Mouse (Mus musculus) brain, embryonic 14.5 days (tissue): Measurements from ENCODE around the gene Cul4b. TPM values are rescaled to one million over a fixed set of nuclear protein-coding genes. Genes with fewer than 3 reads are reported as not detected.
A peak's percentile ranks its signal among the peaks of the same experiment; 100 is the strongest.

Experiments
- DNase-seq: peaks from one replicate; pipeline ENCODE4 v3.0.0-alpha.2; 2011; ENCODE audit warnings: low read depth
- CTCF ChIP-seq: fragments of 200-500 bp; IDR thresholded peaks from 2 replicates; pipeline ENCODE4 v1.5.1; 2012; ENCODE audit warnings: inconsistent platforms, mild to moderate bottlenecking, moderate library complexity, borderline replicate concordance; ENCODE audit not compliant: insufficient read depth, insufficient read length; ENCODE audit errors: extremely low read depth
- POLR2A ChIP-seq: fragments of 200-500 bp; IDR thresholded peaks from 2 replicates; pipeline ENCODE4 v1.6.1; 2012; ENCODE audit warnings: mild to moderate bottlenecking, inconsistent platforms, borderline replicate concordance; ENCODE audit not compliant: poor library complexity, insufficient read depth, insufficient read length, severe bottlenecking; ENCODE audit errors: extremely low read depth
- polyA plus RNA-seq: library from polyadenylated mRNA; depleted of rRNA; stranded (reverse); fragments of >200 nt; gene quantifications from 2 replicates; pipeline ENCODE4 v1.2.3, GENCODE M21; 2012; rRNA removed

Gene Cul4b
- 15.7 and 19.6 TPM in 2 replicates for polyA plus RNA-seq

- TF ChIP-seq POLR2A (no peak), CTCF (no peak)
- no peak for DNase-seq
Observed at GRCm38 (mm10) chrX:38576078-38576477, at the start of gene Cul4b. Gene Cul4b, minus strand, starts transcription at chrX:38576196.

GRCm38 (mm10) chrX:38600995-38601369 is 25.0 kb upstream of the Cul4b start:
- TF ChIP-seq CTCF (no peak), POLR2A (no peak)
- peak; percentile 66 for DNase-seq

- DNase-seq = peak; percentile 97
- TF ChIP-seq CTCF = no peak
- no peak for TF ChIP-seq POLR2A
Observed at GRCm38 (mm10) chrX:38600177-38600994, 24.4 kb upstream of the Cul4b start, which contains the start of gene Mcts1. Gene Mcts1, plus strand, starts transcription at chrX:38600578.

DNA sequence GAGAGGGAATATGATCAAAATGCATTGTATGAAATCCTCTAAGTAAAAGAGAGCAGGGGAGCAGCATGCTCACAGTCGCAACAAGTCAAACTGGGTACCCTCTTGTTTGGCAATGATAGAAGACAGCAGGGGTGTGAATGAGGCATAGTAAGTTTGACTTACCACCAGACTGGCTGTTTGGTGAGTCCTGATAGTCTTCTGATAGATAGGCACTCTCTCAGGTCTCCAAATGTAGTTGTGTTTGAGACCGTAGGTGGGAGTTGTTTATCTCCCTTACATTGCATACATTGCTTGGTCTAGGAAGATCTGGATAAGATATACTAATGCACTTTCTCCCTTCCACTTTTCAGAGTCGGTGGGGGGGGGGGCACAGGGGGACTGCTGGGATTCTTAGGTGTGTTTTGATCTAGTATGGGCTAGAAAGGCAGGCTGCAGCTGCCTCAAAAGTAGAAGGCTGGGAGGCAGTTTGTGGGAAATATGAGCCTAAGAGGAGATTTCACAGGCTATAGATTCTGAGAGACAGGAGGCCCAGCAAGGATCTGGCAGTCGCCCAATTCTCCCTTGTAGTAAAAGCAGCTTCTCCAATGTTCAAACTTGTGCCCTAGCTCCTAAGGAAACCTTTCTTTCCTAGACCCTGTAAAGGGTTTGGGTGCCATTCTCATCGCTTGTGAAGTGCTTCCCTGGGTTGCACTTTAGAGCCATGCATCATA is 17.3 kb upstream of the Cul4b start:
- TF ChIP-seq CTCF (no peak), POLR2A (no peak)
- DNase-seq = peak; percentile 45

DNA sequence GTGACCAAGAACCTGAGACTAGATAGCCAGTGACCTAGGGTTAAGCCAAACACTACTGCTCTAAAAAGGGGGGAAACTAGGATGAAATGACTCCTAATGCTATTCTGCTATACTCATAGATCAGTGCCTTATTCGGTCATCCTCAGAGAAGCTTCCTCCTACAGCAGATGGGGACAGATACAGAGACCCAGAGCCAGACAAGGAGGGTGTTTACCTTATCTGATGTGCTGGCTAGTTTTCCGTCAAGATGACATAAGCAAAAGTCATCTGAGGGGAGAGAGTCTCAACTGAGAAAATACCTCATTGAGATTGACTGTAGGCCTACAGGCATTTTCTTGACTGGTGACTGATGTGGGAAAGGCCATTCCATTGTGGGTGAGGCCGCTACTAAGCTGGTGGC is 15.8 kb upstream of the Cul4b start:
- no peak for DNase-seq
- TF ChIP-seq CTCF (no peak), POLR2A (no peak)

DNA sequence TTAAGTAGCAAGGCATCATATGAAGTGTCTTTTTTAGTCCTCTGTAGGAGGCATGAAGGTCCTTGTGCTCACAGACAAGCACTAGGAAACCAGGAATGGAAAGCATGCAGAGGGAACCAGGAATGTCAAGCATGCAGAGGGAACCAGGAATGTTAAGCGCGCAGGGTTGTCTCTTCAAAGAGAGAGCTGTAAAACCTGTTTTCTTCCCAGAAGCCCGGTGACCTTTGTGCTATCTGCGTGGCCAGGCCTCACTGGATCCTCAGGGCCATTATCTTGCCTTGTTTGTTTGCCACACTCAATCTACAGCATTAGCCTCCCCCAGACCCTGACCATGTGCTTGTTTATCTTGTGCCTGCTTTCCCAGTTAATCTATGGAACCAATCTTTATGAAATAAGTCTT is 13.8 kb upstream of the Cul4b start:
- no peak for DNase-seq
- TF ChIP-seq CTCF (no peak), POLR2A (no peak)

DNA sequence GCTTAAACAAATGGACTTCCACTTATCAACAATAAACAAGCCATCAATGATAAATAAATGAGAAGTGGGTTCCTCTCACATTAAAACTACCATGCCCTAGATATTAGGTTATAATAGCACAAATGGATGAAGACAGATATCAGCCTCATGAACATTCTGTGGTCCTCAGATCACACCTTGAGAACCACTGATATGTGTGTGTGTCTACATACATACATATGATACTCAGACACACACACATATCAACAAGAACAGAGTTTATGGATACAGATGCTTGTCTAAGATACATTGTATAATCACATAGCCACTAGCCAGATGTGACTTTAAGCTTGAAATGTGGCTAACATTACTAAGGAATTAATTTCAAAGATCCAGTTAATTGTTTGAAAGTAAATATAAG is 7.3 kb upstream of the Cul4b start:
- no peak for DNase-seq
- TF ChIP-seq CTCF (no peak), POLR2A (no peak)

DNA sequence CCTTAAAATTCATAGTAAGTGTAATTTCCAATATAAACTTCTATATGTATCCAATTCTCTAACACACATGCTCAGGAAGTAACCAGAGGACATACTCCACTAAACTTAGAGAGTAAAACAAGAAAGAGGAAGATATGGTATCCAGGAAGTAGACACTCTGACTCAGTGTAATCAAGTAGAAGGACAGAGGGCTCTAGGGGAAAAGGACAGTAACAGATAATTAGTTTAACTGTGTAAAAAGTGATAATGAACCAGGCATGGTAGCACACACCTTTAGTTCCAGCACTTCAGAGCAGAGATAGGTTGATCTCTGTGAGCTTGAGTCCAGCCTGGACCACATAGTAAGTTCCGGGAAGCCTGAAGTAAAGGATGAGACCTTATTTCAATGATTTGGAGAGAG is 5.1 kb upstream of the Cul4b start:
- DNase-seq = no peak
- TF ChIP-seq CTCF (no peak), POLR2A (no peak)

DNA sequence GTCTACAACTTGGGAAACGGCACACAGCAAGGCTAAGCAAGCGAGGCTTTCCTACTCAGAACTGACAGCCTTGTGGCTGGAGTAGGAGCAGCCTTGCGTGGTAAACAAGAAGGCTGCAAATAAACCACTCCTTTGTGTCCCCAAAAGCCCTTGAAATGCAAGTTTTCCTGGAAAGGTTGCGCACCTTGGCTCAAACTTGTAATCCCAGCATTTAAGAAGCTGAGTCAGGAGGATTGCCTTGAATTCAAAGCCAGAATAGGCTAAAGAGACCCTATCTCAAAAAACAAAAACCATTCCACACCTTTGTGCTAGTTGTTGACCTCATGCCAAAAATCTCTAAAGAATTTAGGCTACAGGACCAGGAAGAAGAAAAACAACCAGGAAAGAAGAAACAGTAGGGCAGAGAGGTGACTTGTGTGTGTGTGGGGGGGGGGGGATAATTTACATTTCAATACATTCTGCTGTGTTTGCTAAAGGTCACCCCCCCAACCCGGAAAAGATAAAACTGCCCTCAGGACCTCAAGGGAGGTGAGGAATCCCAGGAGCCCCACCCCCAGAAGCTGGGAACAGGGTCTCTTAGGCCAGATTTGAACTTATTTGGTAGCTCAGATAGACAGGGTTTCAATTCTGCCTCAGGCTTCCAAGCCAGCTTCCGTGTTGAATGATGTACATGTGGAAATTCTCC is 9.3 kb downstream of the Cul4b start:
- TF ChIP-seq POLR2A = no peak
- no peak for TF ChIP-seq CTCF
- no peak for DNase-seq

DNA sequence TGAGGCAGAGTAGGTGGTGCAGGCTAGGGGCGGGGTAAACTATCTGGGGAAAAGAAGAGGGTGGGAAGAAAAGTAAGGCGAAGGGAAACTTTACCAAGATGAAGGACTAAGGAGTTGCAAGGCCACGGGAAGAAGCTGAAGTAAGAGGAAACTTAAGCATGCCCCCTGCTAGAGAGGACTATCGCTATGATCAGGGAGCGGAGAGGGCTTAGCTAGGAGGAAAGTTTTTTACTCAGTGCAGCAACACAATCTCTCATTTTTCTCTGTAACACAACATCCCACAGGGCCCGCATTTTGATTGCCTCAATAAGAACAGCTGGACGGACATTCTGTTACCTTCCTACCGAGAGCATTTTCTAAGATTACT is 10.8 kb downstream of the Cul4b start:
- TF ChIP-seq CTCF (no peak), POLR2A (no peak)
- DNase-seq = no peak

GRCm38 (mm10) chrX:38564542-38565175 is 11.3 kb downstream of the Cul4b start:
- DNase-seq = peak; percentile 96
- TF ChIP-seq CTCF = no peak
- TF ChIP-seq POLR2A = peak; percentile 40
